Mouse (Mus musculus): ENCODE data around the gene Hibadh.

Hibadh gene

DNA sequence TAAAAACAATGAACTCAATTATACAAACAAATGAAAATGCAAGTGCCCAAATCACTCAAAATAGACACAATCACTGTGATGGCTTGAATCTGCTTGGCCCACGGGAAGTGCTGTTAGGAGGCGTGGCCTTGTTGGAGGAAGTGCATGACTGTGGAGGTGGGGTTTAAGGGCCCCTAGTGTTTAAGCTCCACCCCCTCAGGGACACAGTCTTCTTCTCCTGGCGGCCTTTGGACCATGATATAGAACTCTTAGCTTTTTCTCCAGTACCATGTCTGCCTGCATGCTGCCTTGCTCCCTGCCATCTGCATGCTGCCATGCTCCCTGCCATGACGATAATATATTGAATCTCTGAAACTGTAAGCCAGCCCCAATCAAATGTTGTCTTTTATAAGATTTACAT, 77.2 kb downstream of the Hibadh start:
- no peak for DNase-seq

DNA sequence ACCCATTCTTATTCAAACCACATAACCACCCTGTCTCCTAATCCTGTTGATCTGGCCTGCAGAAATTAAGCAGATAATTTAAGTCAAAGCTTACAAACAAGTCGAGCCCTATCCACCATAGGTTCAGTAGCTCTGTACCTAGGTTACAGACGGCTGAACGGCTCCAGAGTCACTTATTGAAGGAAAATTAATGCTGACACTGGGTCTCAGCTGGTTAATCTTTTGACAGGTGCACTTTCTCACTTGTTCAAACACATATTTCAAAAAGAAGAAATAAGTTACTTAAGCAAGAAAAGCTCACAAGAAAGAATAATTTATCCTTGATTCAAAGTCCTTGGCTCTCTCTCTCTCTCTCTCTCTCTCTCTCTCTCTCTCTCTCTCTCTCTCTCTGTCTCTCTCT, 81.1 kb downstream of the Hibadh start:
- no peak for DNase-seq

DNA sequence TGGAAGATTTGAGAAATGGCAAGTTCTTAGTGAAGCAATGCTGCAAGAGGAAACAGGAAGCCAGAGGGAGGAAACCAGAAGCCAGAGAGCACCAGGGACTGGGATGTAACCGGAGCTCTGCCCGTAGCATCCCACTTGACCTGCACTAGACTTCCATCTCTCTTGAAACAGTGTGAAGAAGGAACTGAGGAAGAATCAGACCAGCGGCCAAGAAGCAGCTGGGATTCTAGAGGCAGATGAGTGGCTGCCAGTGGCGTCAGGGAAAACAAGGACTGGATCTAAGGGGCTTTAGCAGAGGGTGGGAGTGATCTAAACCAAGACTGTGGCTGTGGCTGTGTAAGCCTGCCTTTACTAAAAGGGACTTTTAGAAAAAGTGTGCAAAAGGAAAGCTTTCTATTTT, 95.8 kb downstream of the Hibadh start:
- DNase-seq, result peak; percentile 42 to 52

DNA sequence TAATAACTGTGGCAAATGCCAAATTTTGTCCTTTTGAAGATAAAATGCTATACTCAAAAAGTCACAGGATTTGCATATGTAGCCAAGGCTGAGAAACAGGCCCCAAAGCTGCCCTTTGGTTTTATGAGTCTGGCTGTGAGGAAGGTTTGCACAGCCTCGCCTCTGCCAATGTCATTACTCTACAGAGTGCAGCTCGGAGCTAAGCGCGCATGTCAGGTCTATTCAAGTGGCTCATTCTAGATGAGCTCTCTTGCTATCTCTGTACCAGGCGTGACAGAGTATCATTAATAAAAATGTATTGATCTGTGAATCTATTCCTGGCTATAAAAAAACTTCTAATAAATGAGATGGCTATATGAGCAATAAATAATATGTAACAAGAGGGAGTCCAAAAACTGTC, 97.7 kb downstream of the Hibadh start:
- no peak for DNase-seq

DNA sequence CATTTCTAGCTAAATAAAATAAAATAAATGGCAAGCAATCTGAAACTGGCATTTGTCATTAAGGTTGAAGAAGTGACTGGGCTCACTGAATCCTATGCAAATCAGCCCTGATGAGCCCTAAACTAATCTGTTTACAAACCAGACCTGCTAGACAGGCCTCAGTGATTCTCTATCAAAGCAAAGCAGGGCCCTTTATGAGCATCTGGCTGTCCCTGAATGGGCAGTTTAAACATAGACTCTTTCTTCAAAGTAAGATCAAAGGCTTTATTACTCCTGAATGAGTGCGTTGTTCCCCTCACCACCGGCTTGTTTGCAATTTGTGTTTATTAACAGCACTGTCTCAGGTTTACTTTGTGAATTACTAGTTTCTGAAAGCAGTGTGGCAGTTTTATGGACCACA, 100.3 kb downstream of the Hibadh start:
- DNase-seq, result no peak

DNA sequence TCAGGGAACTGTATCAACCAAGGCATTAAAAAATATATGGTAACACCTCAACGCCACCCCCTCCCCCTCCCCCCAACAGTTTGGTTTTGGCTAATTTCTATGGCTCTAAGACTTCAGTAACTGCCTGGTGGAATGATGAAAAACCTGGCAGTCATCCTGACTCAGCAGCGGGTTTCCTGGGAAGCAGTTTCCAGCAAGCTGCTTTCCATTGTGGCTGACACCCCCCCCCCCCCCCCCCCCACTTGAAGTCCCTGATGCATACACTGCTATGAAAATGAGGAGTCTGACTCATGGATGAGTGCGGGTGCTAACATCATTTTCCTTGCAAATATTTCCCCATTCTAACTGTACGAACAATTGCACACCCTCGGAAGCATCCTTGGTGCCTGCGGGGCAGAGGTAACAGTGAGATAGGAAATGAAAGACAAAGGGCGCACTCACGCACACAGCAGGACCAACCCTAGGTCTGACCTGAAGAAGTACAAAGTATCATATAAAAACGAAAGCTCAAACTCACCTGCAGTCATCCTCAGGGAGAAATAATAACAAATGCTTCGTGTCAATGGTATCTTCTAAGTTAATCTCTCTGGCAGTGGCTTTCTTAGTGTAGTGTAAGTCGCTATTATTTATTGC, 105.0 kb downstream of the Hibadh start:
- DNase-seq, result no peak

DNA sequence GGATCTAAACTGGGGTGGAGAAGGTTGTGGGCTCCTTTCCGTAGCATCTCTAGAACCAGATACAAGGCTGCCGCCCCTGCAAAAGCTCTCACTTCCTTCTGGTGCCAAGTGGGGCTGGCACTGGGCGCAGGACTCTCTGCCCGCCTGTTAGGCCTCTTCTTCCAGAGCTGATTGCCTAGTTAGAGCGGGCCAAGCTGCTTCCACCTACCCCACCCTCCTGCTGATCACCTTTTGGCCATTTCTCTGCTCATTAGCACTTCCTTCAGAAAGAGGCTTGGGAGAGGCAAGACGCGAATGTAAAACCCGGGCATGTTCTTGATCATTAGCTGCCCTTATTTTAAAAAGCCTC, 108.1 kb downstream of the Hibadh start:
- DNase-seq, result no peak

DNA sequence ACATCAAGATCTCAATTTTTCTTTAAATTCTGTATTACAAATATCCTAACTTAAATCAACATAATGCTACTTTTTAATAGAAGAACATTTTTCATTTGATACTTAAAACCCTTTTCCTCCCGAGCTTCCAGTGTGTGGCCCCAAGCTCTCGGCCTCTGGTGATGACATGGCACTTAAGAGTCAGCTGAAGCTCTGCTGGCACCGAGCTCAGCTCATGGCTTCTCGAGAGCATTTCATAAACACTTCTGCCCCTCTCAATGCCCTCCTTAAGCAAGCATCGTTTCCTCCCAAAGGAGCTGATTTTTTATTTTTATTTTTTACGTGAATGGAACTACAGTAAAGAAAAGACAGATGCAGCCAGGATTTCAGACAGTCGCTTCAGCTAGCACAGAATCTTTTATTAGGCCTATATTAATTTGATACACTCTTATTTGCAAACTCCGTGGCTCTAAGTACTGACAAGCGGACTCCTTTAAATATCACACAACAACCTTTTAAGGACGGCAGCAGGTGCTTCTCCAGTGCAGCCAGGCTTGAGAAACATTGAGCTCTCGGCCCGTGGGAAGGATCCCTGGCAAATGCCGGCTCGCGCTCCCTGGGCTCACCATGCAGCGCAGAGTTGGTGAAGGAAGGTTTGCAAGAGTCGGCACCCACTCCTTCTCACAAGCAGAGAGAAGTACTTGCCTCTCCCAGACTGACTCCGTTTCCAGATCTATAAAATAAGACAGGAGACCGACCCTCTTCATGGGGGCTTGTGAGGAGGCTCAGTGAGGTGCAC, 108.6 kb downstream of the Hibadh start:
- no peak for DNase-seq

DNA sequence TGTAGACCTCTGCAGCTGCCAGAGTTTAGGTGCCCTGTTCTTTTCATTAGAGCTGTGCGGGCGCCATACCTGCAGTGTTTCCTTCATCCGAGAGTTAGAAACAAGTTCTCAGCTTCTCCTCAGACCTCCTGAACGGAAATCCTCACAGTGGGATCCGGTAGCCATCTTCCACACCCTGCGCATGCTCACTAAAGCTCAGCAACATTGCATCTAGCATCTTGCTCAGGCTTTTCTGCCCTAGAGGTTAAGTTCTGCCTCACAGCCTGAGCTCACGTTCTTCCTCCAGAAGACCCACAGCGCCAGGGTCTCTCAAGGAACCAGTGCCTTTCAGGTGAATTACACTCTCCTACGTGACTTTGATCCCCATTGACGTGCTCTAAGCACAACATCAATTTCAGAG, 109.3 kb downstream of the Hibadh start:
- DNase-seq, result no peak

DNA sequence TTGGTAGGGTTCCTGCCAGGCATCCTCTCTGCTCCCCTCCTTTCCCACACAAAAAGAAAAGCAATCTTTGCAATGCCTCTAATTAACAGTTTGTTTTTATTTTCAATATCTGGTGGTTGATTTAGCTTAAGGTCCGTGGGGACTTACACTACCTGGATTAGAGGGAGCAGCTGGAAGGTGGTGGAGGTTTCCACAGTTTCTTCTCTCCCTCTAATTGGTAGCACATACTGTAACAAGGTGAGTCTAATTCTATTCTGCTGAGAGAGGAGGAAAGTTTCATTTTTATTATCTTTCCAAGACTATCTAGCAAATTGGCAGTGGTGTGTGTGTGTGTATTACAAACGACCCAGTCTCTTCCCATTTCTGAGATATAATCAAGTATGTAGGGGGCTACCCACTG, 116.0 kb downstream of the Hibadh start:
- no peak for DNase-seq

DNA sequence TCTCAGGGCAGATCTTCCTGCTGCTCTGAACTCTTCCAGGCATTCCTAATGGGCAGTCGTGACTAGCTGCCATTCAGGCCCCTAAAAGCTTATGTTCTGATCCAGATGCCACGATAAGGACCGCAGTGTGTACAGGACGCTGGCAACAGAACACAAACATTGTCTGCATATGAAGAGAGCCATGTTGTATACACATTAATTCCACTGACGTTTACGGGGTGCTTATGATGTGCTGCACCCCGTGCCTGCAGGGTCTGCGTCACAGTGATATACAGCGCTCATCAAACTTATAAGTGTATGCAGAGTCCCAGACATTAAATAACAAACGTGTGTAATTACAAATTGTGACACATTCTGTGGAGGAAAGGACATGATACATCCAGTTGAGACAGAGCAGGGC, 121.5 kb downstream of the Hibadh start:
- no peak for DNase-seq

DNA sequence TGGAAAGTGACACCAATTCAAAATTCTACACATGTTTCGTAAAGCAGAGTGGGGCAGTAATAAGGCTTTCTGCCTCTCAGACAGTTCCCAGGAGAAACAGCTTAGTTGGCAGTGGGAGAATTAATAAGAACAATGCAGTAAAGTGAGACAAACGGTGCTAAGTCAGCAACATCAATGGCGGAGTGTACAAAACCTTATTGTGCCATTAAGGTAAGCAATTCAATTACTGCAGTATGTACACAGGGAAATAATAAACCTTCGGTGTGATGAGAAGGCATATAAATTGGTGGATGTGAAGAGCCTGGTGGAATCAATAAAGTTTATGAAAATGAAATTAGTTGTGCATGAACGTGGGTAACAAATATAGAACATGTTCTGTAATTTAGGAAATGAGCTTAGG, 122.9 kb downstream of the Hibadh start:
- DNase-seq, result no peak

DNA sequence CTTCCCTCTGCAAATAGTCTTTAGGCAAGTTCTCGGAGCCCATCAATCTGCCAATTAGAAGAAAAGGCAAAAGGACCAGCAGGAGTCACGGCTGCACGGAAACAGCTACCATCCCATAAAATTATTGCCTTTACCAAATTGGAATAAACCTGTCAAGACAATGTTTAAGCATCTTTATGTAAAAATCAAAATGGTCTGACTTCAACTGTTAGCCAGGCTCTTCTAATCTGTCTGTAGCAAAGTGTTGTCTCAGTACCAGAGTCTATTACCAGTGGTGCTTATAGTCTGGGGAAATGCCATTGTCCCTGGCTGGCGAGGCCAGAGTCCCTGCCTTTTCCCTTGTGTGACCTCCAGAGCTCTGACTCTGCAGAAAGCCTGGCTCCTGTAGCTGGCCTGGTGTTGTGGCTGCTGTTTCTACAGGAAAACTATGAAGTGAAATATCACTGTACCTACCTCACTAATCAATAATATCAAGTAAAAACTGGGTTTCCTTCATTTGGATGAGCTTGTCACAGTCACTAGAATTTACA, 126.2 kb downstream of the Hibadh start:
- no peak for DNase-seq

DNA sequence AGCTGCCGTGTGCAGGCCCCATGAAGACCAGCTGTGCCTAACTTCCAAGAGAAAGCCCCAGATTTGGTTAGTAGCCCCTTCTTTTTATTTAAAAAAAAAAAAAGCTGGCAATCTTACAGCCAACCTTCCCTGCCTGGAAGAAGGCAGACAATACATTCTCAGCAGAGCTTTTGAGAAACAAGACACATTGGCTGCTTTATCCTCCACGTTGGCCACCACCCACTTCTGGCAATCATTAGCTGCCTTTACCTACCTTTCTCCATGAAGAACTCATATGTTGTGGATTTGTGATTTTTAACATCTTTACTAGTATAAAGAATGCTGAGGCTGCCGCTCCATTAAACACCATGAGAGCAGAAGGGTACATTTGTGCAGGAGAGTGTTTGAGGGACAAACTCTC, 131.4 kb downstream of the Hibadh start:
- DNase-seq, result no peak

DNA sequence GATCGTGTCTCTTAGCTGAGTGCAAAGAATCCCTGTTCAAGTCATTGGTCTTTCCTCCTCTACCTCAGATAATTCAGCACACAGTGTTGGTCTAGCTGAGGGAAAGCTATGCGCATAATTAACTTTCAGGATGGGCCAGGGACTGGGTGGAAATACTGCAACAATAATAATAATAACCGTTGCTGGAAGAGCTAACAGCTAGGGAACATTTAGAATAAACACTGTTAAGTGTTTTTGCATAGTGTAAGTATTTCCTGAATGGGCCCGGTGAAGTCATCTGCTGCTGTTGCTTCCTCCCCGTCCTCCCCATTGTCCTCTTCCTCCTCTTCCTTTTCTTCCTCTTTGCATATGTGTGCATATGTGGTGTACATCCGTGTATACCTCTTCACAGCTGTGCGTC, 132.2 kb downstream of the Hibadh start:
- DNase-seq, result no peak

DNA sequence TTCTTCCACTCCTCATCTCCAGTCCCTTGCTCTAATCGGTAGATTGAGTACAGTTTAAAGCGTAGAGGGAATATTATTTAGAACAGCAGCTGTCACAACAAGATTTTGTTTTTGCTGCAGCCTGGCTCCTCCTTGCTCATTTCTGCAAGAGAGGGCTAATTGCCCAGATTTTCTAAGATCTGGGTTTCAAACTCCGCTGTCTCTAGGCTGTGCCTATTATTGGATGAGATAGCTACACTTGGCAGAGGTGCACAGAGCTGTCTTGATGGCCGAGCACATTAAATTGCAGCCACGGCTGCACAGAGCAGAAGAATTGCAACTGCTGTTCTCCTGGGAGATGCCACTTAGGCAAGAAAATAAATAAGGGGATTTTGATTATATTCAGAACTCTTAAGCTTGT, 133.0 kb downstream of the Hibadh start:
- no peak for DNase-seq

DNA sequence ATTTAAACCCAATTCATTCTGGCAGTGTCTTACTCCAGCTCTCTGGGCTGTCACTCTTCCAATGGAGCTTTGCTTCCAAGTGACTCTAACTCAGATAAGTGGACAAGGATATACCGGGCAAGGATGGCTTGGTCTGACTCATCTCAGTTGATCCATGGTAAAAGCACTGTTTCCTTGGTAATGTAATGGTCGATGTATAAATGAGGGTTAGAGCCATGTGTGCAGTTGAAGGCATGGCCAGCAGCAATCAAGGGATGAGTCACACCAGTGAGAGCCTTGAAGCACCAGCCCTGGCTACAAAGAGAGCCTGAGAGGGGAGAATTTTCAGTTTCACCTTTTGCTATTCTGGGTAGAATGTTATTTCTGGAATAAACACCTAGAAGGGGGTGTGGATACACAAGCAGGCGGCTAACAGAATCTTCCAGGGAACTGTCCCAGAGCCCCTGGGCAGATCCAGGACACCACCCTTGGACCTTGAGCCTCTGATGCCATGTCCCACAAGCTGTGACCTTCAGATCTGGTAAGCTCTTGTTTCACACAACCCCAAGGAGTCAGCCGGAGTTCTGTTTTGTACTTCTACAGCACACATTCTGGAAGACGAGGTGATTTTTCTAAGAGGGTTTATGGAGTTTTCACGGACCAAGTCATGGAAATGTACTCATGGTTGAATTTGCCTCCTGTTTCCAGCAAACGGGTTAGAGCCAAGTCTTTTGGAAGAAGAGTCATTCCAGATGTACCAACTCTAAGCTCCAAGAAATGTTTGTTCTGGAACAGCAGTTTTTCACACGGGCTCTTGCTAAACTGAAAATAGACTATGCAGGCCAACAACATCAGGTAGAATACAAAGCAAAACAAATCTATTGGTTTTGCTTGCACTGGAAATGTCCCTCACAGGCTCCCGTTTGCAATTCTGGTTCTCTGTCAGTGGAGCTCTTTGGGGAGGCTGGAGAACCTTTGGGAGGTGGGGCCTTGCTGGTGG, 134.1 kb downstream of the Hibadh start:
- no peak for DNase-seq

DNA sequence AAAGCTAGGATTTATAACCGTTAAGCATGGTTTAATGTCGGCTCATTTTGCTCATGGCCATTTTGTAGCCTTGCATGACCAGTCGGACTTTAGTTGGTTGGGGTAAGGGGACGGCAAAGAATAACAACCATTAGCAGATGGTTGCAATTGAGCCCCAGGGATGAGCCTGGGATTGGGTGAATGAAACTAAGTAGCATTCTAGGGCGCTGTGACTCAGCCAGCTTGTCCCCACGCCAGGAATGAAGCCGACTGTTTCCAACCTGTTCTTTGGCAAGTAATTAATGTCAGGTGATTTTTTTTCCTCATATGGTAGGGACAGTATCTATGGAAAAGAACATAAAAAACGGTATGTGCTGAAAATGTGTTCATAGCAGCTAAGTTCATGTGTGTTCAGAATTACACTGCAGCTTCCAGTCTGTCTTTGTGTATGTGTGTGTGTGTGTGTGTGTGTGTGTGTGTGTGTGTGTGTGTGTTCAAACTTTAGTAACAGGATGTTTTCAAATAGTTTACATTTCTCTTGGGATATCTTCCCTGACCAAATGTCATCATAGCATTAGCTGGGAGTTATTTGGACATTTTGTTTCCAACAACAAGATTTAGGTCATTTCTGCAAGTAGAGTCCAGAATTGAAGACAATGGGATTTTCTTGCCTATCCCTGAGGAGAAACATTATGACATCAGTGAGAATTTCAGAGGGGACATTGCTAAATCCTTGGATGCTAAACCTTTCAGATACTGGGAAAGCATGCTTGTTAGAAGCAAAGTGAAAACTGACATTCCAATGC, 135.3 kb downstream of the Hibadh start:
- DNase-seq, result no peak

DNA sequence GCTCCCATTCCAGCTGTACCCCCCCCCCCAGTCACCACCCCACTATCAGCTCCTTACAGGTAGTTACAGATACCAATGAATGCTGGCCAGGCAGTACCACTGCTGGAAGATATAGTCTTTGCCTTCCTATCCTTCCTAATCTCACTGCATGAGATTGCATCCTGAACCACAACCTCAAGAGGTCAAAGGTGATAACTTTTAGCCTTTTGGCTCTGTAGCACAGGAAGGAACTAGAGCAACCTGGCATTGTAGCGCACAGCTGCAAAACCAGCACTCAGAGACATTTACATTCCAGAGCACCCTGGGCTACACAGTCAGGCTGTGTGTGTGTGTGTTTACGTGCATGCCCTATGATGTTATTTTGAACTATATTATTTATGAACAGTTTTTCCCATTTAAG, 137.2 kb downstream of the Hibadh start:
- no peak for DNase-seq

DNA sequence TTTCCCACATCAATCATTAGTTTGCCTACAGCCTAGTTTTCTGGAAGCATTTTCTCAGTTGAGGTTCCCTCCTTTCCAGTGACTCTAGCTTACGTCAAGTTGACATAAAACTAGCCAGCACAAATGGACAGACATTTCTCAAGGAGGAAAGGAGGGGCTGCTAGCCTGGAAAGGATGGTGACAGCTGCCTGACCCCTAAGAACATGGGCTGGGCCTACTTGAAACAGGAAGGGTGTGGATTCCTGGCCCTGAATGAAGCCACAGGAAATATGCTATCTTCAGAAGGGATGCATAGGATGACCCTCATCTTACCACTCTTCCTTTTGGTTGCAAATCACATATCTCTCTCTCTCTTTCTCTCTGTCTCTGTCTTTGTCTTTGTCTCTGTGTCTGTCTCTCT, 138.7 kb downstream of the Hibadh start:
- DNase-seq, result no peak

Measured in kidney, postnatal 4 days (tissue).